Comparison of ENCODE assay signal across 29 mouse cellular contexts in the genomic region with DNA sequence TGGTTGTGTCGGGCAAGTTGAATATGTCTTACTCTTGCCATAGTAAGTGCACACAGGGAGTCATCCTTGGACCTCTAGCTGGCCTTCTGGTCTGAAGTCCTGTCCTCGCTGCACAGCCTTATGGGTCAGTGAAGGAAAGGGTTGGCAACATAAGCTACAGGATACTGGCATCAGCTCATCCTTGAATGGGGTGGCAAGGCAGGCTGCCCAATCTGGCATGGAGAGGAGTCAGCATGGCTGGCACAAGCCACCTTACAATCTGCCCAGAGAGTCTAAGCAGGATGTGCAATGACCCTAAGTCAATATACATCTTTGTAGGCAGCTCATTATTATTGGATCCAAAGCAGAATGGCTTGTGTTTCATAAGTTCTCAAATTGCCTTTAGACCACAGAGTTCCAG. TPM values are rescaled to one million over a fixed set of nuclear protein-coding genes. Genes with fewer than 3 reads are reported as not detected.
DNase-seq lines count a peak whose midpoint lies in the region.
"Had no signal": no experiment of that assay in that cellular context is flagged by ENCODE, and none has a peak within 500 bp of the region (broad histone marks: within the 10 kb centered on the region; RNA-seq: fewer than 3 reads in every experiment).

No protein-coding gene starts in this region.

- H3K4me1 ChIP-seq in embryonic facial prominence, embryonic 10.5 days = no peaks in the 10 kb centered on the region
- H3K4me1 ChIP-seq: embryonic facial prominence, embryonic 13.5 days; forebrain, embryonic 12.5 days; forebrain, embryonic 15.5 days; heart, embryonic 15.5 days; hindbrain, embryonic 10.5 days; hindbrain, embryonic 13.5 days; intestine, embryonic 15.5 days had no signal

- intact Hi-C loops in left cerebral cortex, postnatal 4 days (cut with DNase I) = no loop called here

- no peak overlapping the region for H3K4me3 ChIP-seq in embryonic facial prominence, embryonic 10.5 days
- H3K4me3 ChIP-seq: embryonic facial prominence, embryonic 13.5 days; erythroblast, embryonic 14.5 days; forebrain, embryonic 12.5 days; forebrain, embryonic 15.5 days; heart, embryonic 12.5 days; heart, embryonic 15.5 days; hindbrain, embryonic 10.5 days; hindbrain, embryonic 13.5 days; intestine, embryonic 15.5 days had no signal

- 89% methylated on average over 2 of the region's 2 CpGs for WGBS in embryonic facial prominence, embryonic 10.5 days

- no peaks in the 10 kb centered on the region for H3K36me3 ChIP-seq in embryonic facial prominence, embryonic 10.5 days (replicated peaks)
- H3K36me3 ChIP-seq: embryonic facial prominence, embryonic 13.5 days; forebrain, embryonic 12.5 days; forebrain, embryonic 15.5 days; G1E; heart, embryonic 12.5 days; heart, embryonic 15.5 days; hindbrain, embryonic 10.5 days; hindbrain, embryonic 13.5 days; intestine, embryonic 15.5 days had no signal

- no peaks in the 10 kb centered on the region for H3K9me3 ChIP-seq in embryonic facial prominence, embryonic 10.5 days
- H3K9me3 ChIP-seq: embryonic facial prominence, embryonic 13.5 days; forebrain, embryonic 12.5 days; forebrain, embryonic 15.5 days; heart, embryonic 15.5 days; hindbrain, embryonic 10.5 days; hindbrain, embryonic 13.5 days; intestine, embryonic 15.5 days had no signal

- no peaks in the 10 kb centered on the region for H3K27me3 ChIP-seq in embryonic facial prominence, embryonic 10.5 days (replicated peaks; ENCODE audit: low read depth, poor library complexity, severe bottlenecking)
- H3K27me3 ChIP-seq: CH12.LX; embryonic facial prominence, embryonic 13.5 days; forebrain, embryonic 15.5 days; heart, embryonic 12.5 days; heart, embryonic 15.5 days; hindbrain, embryonic 13.5 days; intestine, embryonic 15.5 days had no signal

- H3K27ac ChIP-seq in embryonic facial prominence, embryonic 10.5 days (replicated peaks) = no peak overlapping the region
- H3K27ac ChIP-seq: embryonic facial prominence, embryonic 13.5 days; forebrain, embryonic 12.5 days; forebrain, embryonic 15.5 days; heart, embryonic 15.5 days; hindbrain, embryonic 10.5 days; hindbrain, embryonic 13.5 days; intestine, embryonic 15.5 days had no signal

- DNase-seq in cerebellum, adult 11-12 months = peak; percentile 3
- DNase-seq in cerebellum, postnatal 4 days (ENCODE audit: low spot score in 2 of 2) = no peak
- DNase-seq in left cerebral cortex, postnatal 4 days = peak; percentile 20
- no peak for DNase-seq in left cerebral cortex, adult 8-10 months (ENCODE audit: low spot score in 2 of 2)
- DNase-seq in cerebellum, postnatal 14 days = peak; percentile 69 to 72
- DNase-seq in embryonic facial prominence, embryonic 10.5 days (ENCODE audit: low spot score) = no peak
- no peak for DNase-seq in neural tube, embryonic 10.5 days (ENCODE audit: extremely low spot score, low spot score)
- DNase-seq: adrenal gland, postnatal 14 days; B cell, adult 2 months; gastrocnemius, postnatal 25 days; heart, adult 18-20 months; heart, postnatal 10 days; heart, postnatal 36 days; kidney, adult 11 months had no signal

RNA-seq across cellular contexts. Expression of gene Phox2b, which starts 57.8 kb away (rescaled TPM):
- not detected for total RNA-seq in left cerebral cortex, postnatal 4 days (2021)
- total RNA-seq in left cerebral cortex, adult 8-10 months (2022) = not detected
- polyA plus RNA-seq in embryonic facial prominence, embryonic 10.5 days (2016; fragmentation: Nextera tagmentation; extraction: Ambion mirVana) = 2.8 and 11.2 TPM in 2 replicates
- total RNA-seq: CH12.LX; common myeloid progenitor, adult 5-6 weeks; gastrocnemius, adult 8-10 months; gastrocnemius, postnatal 25 days; heart, adult 18-20 months; heart, postnatal 36 days had no signal
- polyA plus RNA-seq: erythroblast, embryonic 14.5 days; forebrain, embryonic 12.5 days; forebrain, embryonic 15.5 days; G1E; gonadal fat pad, adult 2 months; heart, embryonic 12.5 days; Patski had no signal

Comparison
In these comparisons a context has a peak if more than half of its experiments do, and no peak if none do; other contexts are left out.
1. DNase-seq: peak in cerebellum, adult 11-12 months (single experiment), left cerebral cortex, postnatal 4 days (single experiment) and cerebellum, postnatal 14 days (2 of 2); none in cerebellum, postnatal 4 days (0 of 2), left cerebral cortex, adult 8-10 months (0 of 2), embryonic facial prominence, embryonic 10.5 days (single experiment) and neural tube, embryonic 10.5 days (single experiment).